Mouse (Mus musculus) forebrain, embryonic 13.5 days (tissue): ENCODE results near the gene Fam168b. TPM values are rescaled to one million over a fixed set of nuclear protein-coding genes. Genes with fewer than 3 reads are reported as not detected.

Source experiments
- ATAC-seq: fragments of 200-750 bp; cut with Nextera tagmentation; 2 replicates; pipeline ENCODE4 v1.8.0; 2017
- H3K27ac ChIP-seq: fragments of 300-500 bp; sonication (generic); 2 replicates; pipeline ENCODE4 v1.5.1; 2015; ENCODE audit warnings: inconsistent platforms, mild to moderate bottlenecking, moderate library complexity
- H3K27me3 ChIP-seq: fragments of 300-500 bp; sonication (generic); 2 replicates; pipeline ENCODE4 v1.6.1; 2015; ENCODE audit warnings: mild to moderate bottlenecking, inconsistent platforms
- H3K36me3 ChIP-seq: fragments of 300-500 bp; sonication (generic); 2 replicates; pipeline ENCODE4 v1.6.1; 2015; ENCODE audit warnings: mild to moderate bottlenecking, inconsistent platforms; ENCODE audit not compliant: poor library complexity, severe bottlenecking
- H3K4me1 ChIP-seq: fragments of 300-500 bp; sonication (generic); 2 replicates; pipeline ENCODE4 v1.6.1; 2015; ENCODE audit warnings: inconsistent platforms
- H3K4me2 ChIP-seq: fragments of 300-500 bp; sonication (generic); 2 replicates; pipeline ENCODE4 v1.6.1; 2015; ENCODE audit warnings: inconsistent platforms, mild to moderate bottlenecking, moderate library complexity
- H3K4me3 ChIP-seq: fragments of 300-500 bp; sonication (generic); 2 replicates; pipeline ENCODE4 v1.5.1; 2015; ENCODE audit warnings: mild to moderate bottlenecking, inconsistent platforms
- H3K9ac ChIP-seq: fragments of 300-500 bp; sonication (generic); 2 replicates; pipeline ENCODE4 v1.6.1; 2015; ENCODE audit warnings: mild to moderate bottlenecking, inconsistent platforms
- H3K9me3 ChIP-seq: fragments of 300-500 bp; sonication (generic); replicated peaks from 2 replicates; pipeline ENCODE4 v1.6.1; 2016; ENCODE audit warnings: inconsistent platforms
- WGBS: fragments of 180-500 bp; shearing (Covaris S2); methylation state at CpG from one replicate; pipeline ENCODE4 v1.1.7; 2015; 5-methylcytosine and 5-hydroxymethylcytosine counted together
- polyA plus RNA-seq: library from polyadenylated mRNA; unstranded; fragments of >200 nt; fragmentation: Nextera tagmentation; extraction: Ambion mirVana; gene quantifications from 2 replicates; pipeline ENCODE4 v1.2.1, GENCODE M21; 2015

The Fam168b gene
- polyA plus RNA-seq, 1 experiment from 2014 or later, result 126 TPM

GRCm38 (mm10) chr1:34766899-34767298, 76.0 kb downstream of the Fam168b start:
- no peak for ATAC-seq
- Histone ChIP-seq H3K4me1 (no peaks in the 10 kb centered on the region), H3K27ac (no peak overlapping the region), H3K36me3 (no peaks in the 10 kb centered on the region), H3K27me3 (no peaks in the 10 kb centered on the region), H3K4me3 (no peak overlapping the region), H3K9ac (no peak overlapping the region), H3K4me2 (no peak overlapping the region), H3K9me3 (no peaks in the 10 kb centered on the region)
- WGBS, result 63% methylated on average over 1 of the region's 1 CpGs

Other genes with a start within 250 kb of the Fam168b start
- gene Plekhb2, start 6.9 kb upstream of the Fam168b start, polyA plus RNA-seq, result 53.1 and 61.6 TPM in 2 replicates